Mouse (Mus musculus) mammary gland, adult 2 months (tissue): Measurements from ENCODE around the gene Gbp9. TPM values are rescaled to one million over a fixed set of nuclear protein-coding genes. Genes with fewer than 3 reads are reported as not detected.

Source experiments
- polyA plus RNA-seq: library from polyadenylated mRNA; depleted of rRNA; stranded (reverse); fragments of >200 nt; gene quantifications from 2 replicates; pipeline ENCODE4 v1.2.3, GENCODE M21; 2012; ENCODE audit warnings: low replicate concordance; rRNA removed

Gene Gbp9
- 10.4 and 14.8 TPM in 2 replicates for polyA plus RNA-seq

GRCm38 (mm10) chr5:105139409-105140088 is at the start of gene Gbp9, which contains the start of the genes Gbp8 and Gbp4:
Gene Gbp9 (minus strand): TSS chr5:105139539.
Gene Gbp8 (minus strand): TSS chr5:105139540.
Gene Gbp4 (minus strand): TSS chr5:105139586.

Other genes starting within 250 kb of the Gbp9 start
- gene Abcg3, start 156.8 kb downstream of the Gbp9 start, polyA plus RNA-seq = 1.6 and 4.1 TPM in 2 replicates
- gene Gbp8, start within 50 bp of the Gbp9 start, polyA plus RNA-seq = 5.4 and 7.0 TPM in 2 replicates
- 24.1 and 27.4 TPM in 2 replicates for gene Gbp4, start within 50 bp of the Gbp9 start, polyA plus RNA-seq
- gene Gbp10, start 100.0 kb upstream of the Gbp9 start, polyA plus RNA-seq = 2.4 and 3.3 TPM in 2 replicates
- 2.0 and 6.3 TPM in 2 replicates for gene Gm43302, start 154.2 kb upstream of the Gbp9 start, polyA plus RNA-seq
- gene Gbp6, start 154.2 kb upstream of the Gbp9 start, polyA plus RNA-seq = 7.0 and 8.9 TPM in 2 replicates